Mouse (Mus musculus) left cerebral cortex, postnatal 36 days (tissue): ENCODE data around the gene Ubl4a. TPM values are rescaled to one million over a fixed set of nuclear protein-coding genes. Genes with fewer than 3 reads are reported as not detected.
"Not testable (repeated sequence)": the region's sequence is repeated elsewhere in the genome, so short reads cannot be mapped to it uniquely, and the experiment has no call there.

Source experiments
- DNase-seq, 2 experiments: peaks; one replicate each; pipeline ENCODE4 v3.0.0; 2021 to 2022; ENCODE audit warnings: low spot score in 2 of 2, mixed read lengths in 1 of 2
- intact Hi-C: fragments of 180-260 bp; cut with DNase I; formaldehyde crosslinking; loops from one replicate; pipeline ENCODE4 v1.15.1; 2025
- total RNA-seq, 2 experiments: library from RNA; stranded (reverse); gene quantifications; 2 replicates each; pipeline ENCODE4 v1.2.3; 2021

Gene Ubl4a
- total RNA-seq: 10 to 100 TPM; 64.6 to 77.3 TPM

DNA sequence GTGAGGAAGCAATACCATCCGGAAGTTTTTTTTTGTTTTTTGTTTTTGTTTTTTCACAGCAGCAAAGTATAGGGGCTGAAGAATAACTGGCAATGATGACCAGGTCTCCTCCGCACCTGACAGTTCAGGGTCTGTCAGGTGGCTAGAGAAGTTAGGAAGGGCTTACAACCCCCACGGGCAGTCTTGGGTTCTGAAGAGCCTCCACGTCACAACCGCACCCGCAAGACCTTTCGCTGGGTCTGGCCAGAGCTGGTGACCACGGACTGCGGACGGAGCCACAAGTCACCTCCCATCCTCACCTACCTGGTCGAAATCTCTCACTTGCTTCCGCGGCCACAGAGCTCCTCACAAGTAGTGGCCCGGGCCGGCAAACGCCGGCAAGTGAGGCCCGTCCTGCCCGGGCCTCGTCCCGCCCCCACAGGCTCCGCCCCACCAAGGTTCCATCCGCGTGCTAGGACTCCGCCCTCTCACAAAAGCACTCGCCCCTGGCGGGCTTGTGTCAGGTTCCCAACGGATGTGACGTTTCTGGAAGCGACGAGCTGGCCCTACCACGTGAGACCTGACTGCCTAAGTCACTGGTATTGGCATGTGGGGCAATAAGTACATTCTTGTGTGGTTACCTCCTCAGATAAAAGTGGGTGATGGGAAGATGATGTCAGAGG, at the start of gene Ubl4a, which contains the start of gene Slc10a3:
TSS of gene Ubl4a (minus strand) at position 331 of the 662 bp plus-strand sequence.
TSS of gene Slc10a3 (minus strand) at position 462 of the 662 bp plus-strand sequence.
- peak; percentile 76 to 83 for DNase-seq
- intact Hi-C loops: no loop called here

DNA sequence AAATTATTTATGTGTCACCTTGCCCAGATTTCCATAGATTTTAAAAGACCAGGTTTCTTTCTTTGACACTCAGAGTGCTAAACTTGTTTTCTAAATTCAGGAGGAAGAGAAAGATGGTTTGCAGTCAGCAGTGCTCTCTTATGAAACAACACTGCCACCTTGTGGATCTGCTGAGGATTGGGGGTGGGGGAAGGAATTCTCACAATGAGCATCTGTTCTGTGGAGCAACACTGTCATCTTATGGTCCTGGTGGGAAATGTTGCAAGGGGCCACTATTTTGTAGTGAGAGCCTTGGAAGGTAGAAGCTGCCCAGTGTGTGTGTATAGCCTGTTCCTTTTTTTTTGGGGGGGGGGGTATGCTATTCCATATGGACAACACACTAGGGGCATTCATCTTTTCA, 40.4 kb upstream of the Ubl4a start:
- DNase-seq: peak; percentile 44 to 54
- intact Hi-C loops: loop anchor here (2.0 to 10.0 kb wide), 2 partner anchors 165 to 299 kb away; partner anchors contain the start of gene Flna

DNA sequence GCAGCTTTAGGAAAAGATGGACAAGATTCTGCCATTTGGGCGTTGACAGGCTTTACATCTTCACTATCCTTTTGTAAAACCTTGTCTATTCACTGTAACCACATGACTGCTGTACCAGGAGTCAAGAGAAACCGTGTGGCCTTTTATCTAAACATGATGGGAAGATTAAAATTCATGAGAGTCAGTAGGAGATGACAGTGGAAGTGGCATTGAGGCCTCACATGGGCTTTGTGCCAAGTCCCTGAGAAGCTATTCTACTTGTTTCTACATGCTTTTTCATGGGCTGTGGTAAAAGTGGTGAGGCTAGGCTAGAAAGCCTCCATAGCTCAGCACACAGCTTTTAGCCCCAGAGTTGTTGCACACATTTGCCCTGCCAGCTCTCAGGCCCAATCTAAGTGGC, 35.3 kb upstream of the Ubl4a start:
- intact Hi-C loops: no loop called here

DNA sequence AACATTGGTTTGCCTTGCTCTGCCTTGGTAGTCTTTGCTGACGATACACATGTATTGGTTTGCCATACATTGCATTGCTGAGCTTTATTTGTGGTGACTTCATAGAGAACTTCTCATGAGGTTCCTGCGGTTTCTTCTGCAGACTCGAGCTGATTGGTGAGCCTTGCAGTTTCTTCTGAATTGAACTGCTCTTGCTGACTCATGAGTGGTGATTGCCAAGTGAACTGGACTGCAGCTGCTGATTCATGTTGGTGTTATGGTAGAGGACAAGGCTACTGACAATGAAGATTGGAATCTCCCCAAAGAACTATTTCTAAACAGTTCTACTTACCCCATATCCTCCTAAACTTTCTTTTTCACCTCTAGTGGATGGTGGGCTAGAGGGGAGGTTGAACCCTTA, 27.1 kb upstream of the Ubl4a start:
- no peak for DNase-seq
- intact Hi-C loops: no loop called here

More for the DNA sequence above, 35.3 kb upstream of the Ubl4a start:
- DNase-seq: no peak

DNA sequence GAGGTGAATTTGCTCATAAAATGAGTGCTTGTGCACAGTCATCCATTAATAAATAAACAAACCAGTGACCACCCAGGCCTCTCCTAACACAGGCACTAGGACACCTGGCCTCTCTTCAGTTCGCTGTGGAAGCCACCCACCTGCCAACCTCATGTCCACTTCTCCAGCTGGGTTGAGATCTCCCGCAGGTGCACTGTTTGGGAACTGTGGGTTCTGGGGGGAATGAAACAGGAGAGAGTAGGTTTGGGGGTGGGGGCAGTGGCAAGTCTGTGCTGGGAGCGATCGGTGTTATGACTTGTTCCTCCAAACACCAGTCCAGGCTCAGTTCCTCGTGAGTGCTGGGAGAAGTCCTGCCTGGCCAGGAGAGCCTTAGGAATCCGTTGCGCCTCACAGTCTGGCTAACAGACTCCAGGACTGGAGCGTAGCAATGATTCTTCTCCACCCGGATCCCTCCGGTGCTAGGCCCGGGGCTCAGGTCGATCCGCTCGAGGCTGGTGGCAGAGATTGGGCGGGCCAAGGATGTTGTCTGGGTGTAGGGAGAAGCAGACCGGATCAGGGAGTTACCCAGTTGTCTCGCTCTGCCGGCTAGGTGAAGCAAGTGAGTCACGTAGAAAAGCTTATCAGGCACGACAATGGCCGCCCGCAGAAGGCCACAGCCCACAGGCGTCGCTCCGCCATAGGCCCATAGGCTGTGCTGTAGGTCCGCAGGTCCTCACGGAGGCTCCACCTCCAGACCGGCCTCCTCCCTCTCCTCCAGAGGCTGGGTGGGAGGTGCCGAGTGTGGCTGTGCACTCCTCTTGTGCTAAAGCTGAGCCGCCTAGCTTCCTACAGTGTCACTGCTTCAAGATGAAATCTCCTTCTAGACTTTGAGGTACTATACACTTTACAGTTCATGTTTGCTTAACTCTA, 19.8 kb upstream of the Ubl4a start, which contains the start of the genes Fam3a and Ikbkg:
TSS of gene Fam3a (minus strand) at position 738 of the 909 bp plus-strand sequence.
TSS of gene Ikbkg (plus strand) at position 756 of the 909 bp plus-strand sequence.
- intact Hi-C loops: no loop called here
- DNase-seq: peak; percentile 74 to 77

DNA sequence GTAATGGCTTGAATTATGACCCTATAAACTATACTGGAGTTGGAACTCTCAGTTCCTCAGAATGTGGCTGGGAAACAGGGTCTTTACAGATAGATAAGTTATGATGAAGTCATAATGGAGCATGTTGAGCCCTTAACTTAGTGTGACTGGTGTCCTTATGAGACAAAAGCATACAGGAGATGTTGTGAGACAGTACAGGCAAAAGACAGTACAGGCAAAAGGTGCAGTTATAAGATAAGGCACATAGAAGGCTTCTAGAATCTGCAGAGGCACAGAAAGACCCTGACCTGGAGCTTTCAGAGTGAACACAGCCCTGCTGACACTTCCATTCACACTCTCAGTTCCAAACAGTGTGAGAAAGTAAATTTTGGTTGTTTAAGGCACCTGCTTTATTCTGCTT, 15.1 kb upstream of the Ubl4a start:
- intact Hi-C loops: no loop called here
- DNase-seq: no peak

DNA sequence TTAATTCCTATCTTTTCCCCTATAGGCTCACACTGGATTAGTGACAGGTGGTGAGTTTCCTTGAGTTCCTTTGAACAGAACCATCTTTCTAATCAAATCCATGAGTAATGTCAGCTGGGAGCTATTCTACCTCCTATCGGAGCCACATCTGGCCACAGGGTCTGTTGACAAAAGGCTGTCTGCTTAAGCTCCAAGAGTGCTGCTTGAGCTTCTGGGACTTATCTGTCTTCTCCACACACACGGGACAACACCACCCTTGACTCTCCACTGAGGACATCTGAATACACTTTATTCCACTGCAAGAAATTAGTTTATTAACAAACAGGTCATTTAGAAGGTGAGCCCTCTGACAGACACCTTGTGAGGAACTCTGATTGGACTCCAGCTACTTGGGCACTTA, 11.4 kb upstream of the Ubl4a start:
- DNase-seq: no peak
- intact Hi-C loops: no loop called here

DNA sequence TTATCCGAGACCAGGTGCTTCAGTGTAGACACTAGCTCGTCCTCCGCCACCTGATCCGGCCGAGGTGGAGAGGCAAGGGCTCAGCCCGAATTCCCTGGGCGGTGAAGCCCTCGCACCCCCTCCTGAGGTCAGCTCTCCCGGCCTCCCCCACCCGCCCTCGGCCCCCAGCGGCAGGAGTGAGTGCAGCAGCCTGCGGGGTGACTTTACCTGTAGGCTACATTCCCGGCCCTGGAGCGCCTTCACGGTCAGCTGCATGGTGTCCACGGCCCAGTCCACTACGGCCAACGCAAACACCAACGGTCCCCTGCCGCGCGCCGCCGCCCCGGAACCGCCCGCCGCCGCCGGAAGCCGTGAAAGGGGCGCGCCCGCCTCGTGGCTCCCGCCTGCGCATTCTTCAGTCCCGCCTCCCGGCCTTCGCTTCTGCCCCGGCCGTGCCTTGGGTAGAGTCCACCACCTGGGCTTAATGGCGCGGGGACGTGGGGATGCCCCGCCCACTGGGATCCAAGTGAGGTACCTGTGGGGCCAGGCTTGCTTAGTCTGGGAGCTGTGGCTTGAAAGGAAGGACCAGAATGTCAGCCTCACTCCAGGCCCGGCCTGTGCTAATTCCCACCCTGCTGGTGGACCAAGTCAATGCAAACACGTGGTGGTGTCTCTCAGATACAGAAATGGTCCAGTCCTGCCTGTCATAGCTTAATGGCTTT, 4.7 kb downstream of the Ubl4a start:
- peak; percentile 58 to 73 for DNase-seq
- intact Hi-C loops: no loop called here

DNA sequence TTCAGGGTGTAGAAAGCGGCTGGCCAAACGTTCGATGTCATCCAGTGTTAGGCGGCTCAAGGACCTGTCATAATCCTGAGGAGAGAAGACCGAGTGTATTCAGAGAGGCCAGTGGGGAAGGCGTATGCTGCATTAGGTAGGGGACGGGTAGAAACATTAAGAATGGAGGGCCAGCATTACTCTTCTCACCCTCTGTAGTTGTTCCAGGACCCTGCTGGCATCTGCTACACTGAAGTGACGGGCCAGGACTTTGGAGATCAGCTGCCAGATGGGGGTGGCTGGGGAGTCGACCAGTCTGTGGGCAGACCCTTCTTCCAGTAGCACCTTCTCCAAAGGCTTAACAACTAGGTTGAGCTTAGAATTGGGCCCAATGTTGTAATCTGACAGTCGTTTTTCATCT, 5.5 kb downstream of the Ubl4a start:
- no peak for DNase-seq
- intact Hi-C loops: no loop called here

DNA sequence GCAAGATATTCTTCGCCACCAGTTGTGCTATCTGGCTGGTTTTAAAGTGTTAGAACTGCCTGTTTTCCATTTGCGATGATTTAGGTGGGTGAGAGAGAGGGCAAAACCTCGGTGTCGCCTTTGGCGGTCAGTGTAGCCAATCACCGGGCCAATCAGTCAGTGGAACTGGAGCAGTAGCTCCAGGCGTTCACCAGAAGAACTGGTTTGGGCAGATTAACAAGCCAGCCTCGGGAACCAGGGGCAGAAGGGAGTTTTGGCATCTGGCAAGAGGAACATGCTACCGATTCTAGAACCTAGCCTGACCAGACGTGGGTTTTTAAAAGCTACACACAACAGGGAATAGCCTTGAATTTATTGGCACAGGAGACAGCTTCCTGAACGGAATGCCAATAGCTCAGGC, 13.8 kb downstream of the Ubl4a start:
- no peak for DNase-seq
- intact Hi-C loops: no loop called here

DNA sequence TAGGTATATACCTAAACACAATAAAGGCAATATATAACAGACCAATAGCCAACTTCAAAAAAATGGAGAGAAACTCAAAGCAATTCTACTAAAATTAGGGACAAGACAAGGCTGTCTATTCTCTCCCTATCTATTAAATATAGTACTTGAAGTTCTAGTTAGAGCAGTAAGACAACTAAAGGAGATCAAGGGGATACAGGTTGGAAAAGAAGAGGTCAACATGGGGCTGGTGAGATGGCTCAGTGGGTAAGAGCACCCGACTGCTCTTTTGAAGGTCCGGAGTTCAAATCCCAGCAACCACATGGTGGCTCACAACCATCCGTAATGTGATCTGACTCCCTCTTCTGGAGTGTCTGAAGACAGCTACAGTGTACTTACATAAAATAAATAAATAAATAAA, 15.9 kb downstream of the Ubl4a start:
- intact Hi-C loops, DNase-seq: not testable (repeated sequence)

DNA sequence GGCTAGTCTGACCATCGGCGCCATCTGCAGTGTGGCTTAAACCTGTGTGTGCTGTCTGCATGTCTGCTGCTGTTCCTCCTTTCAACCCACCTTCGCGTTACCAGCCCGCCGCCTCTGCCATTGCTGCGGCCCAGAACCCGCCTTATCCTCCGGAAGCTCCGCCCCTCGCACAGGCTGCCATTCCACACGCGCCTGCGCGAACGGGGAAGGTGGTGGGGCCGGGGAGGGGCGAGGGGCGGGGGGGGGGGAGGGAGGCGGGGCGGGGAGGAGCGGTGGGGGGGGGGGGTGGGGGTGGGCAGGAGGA, 19.6 kb downstream of the Ubl4a start, which contains the start of gene Lage3:
TSS of gene Lage3 (minus strand) at position 152 of the 304 bp plus-strand sequence.
- DNase-seq: peak; percentile 76 to 80
- intact Hi-C loops: no loop called here

DNA sequence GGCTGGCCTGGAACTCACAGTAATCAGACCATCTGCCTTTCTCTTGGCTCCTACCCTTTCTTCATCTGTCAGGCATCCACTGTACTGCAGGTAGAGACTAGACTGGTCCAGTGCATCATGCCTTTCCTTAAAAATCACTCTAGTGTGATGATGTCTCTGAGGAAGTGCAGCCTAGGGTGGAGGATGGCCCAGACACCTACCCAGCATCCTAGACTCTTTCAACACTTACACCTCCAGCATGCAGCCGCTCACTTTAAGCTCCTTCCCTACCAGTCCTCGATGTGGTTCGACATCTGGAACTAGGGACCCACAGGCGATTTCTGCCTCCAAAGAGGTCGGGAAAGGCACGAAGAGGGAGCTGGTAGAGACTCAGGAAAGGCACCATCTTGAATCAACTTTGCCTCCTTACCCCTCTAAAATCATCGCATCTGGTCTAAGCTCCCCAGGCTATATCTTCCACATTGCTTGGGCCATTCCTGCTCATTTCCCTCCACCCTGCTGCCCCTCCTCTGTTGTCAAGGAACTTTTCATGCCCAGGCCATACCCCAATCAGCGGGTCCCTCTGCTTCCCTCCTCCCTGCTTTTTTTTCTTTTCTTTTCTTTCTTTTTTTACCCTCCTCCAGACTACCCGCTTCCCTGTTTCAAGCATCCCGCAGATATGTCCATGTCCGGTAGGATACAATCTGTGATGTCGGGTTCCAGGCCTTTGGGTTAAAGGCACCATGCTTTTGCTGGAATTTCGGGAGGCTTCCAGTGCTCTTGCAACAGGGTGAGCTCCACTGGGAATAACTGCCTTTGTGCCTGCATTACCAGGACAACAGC, 20.2 kb downstream of the Ubl4a start:
- intact Hi-C loops: no loop called here
- no peak for DNase-seq

DNA sequence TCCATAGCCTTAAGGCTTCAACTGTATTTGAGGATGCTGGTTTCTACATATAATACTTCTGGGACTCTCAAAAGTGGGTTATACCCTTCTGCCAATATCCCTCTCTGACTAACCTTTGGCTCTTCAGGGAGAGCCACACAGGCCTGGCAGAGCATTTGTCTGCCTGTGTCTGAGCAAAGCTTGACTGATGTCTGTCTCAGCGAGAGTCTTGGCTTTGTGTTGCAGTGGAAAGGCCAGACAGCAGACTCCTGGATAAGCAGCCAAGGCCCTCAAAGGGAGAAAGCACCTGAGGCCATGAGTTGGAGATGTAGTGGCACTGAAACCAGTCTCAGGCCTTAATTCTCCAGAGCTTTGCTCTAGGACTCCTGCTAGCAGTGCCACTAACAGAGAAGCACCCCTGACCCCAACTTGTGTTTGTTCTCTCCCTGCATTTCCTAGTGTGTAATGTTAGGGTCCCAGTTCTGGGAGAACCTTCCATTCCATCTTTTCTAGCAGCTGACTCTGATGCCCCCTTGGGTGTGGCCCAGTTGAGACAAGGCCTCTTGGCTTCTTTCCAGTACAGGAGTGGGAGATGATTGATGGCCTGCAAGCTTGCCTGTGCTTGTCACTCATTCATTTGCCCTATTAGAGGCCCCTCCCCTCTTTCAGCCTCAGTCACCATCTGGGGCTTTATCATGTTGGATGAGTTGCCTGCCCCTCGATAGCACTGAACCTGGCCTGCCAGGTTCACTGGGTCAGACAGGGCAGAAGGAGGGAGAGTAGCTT, 42.7 kb downstream of the Ubl4a start:
- no peak for DNase-seq
- intact Hi-C loops: no loop called here

DNA sequence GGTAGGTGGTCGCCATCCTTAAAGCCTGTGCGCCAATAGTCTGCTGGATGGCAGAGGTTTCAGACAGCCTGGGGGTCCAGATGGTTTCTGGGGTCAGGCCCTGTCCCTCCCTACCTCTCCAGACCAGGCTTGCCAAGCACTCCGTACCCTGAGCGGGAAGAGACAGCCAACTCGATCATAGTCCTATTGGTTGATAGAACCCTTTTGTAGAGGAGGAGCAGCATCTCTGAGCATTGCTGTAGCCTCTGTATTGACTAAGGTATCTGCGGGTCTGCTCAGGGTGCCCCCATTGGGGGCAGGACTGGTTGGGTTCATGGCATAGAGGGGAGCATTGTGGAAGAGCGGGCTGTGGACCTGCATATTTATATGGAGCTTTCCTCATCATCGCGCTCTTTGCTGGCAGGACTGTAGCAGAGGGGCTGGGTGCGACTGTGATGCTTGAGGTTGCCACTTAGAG, 43.8 kb downstream of the Ubl4a start:
- DNase-seq: no peak
- intact Hi-C loops: no loop called here

DNA sequence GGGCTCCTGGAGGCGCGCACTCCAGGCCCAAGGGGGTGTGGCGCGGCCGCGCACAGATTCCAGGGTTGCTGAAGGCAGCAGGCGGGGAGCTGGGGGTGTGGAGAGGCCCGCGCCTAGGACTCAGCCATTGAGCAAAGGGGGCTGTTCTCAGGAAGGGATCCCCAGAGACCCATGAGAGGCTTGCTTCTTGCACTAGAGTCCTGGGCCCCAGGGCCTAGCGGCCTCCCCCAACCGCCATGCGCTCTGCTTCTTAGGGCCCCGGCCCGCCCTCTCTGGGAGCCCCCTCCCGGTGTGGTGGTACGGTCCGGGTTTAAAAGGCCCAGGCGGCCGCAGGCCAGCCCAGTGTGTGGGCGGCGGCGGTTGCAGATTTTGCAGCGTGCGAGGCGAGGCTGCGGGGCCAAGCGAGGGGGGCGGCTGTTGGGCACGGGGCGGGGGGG, 44.3 kb downstream of the Ubl4a start, which contains the start of gene Plxna3:
TSS of gene Plxna3 (plus strand) at position 342 of the 437 bp plus-strand sequence.
- intact Hi-C loops: no loop called here
- peak; percentile 45 to 62 for DNase-seq
